Mouse (Mus musculus) kidney, adult 2 months (tissue): ENCODE results near the gene Scarf2. TPM values are rescaled to one million over a fixed set of nuclear protein-coding genes. Genes with fewer than 3 reads are reported as not detected.
A peak's percentile ranks its signal among the peaks of the same experiment; 100 is the strongest.

Experiments used
- DNase-seq: peaks from one replicate; pipeline ENCODE4 v3.0.0; 2021
- H3K27ac ChIP-seq: fragments of 200-500 bp; 2 replicates; pipeline ENCODE4 v1.5.1; 2012; ENCODE audit warnings: low read depth, low read length, control low read depth, inconsistent platforms; ENCODE audit not compliant: insufficient read depth
- H3K27me3 ChIP-seq: fragments of 200-500 bp; replicated peaks from 2 replicates; pipeline ENCODE4 v1.6.1; 2012; ENCODE audit warnings: mild to moderate bottlenecking, moderate library complexity, low read length, inconsistent platforms; ENCODE audit not compliant: control insufficient read depth, insufficient read depth
- H3K36me3 ChIP-seq: fragments of 200-500 bp; 2 replicates; pipeline ENCODE4 v1.6.1; 2012; ENCODE audit warnings: mild to moderate bottlenecking, moderate library complexity, low read length, inconsistent platforms; ENCODE audit not compliant: control insufficient read depth, insufficient read depth
- H3K4me1 ChIP-seq: fragments of 200-500 bp; 2 replicates; pipeline ENCODE4 v1.6.1; 2011; ENCODE audit warnings: low read length; ENCODE audit not compliant: control insufficient read depth, insufficient read depth
- H3K4me3 ChIP-seq: fragments of 200-500 bp; 2 replicates; pipeline ENCODE4 v1.5.1; 2011; ENCODE audit warnings: mild to moderate bottlenecking, low read depth, low read length, control low read depth; ENCODE audit not compliant: insufficient read depth
- CTCF ChIP-seq: fragments of 200-500 bp; conservative IDR thresholded peaks from 2 replicates; pipeline ENCODE4 v1.5.1; 2011; ENCODE audit warnings: low read depth, mild to moderate bottlenecking, control low read depth, low read length, moderate library complexity, mixed read lengths; ENCODE audit not compliant: insufficient read depth, insufficient read length
- POLR2A ChIP-seq: fragments of 200-500 bp; IDR thresholded peaks from one replicate; pipeline ENCODE4 v1.6.1; 2011; ENCODE audit warnings: low read depth, low read length, control low read depth
- WGBS: fragments of 180-500 bp; shearing (Covaris S2); methylation state at CpG from one replicate; pipeline ENCODE4 v1.1.7; 2018; 5-methylcytosine and 5-hydroxymethylcytosine counted together
- polyA plus RNA-seq: library from polyadenylated mRNA; depleted of rRNA; stranded (reverse); fragments of >200 nt; gene quantifications from 2 replicates; pipeline ENCODE4 v1.2.3, GENCODE M21; 2012; rRNA removed

The Scarf2 gene
- polyA plus RNA-seq, result 26.8 and 38.2 TPM in 2 replicates

DNA sequence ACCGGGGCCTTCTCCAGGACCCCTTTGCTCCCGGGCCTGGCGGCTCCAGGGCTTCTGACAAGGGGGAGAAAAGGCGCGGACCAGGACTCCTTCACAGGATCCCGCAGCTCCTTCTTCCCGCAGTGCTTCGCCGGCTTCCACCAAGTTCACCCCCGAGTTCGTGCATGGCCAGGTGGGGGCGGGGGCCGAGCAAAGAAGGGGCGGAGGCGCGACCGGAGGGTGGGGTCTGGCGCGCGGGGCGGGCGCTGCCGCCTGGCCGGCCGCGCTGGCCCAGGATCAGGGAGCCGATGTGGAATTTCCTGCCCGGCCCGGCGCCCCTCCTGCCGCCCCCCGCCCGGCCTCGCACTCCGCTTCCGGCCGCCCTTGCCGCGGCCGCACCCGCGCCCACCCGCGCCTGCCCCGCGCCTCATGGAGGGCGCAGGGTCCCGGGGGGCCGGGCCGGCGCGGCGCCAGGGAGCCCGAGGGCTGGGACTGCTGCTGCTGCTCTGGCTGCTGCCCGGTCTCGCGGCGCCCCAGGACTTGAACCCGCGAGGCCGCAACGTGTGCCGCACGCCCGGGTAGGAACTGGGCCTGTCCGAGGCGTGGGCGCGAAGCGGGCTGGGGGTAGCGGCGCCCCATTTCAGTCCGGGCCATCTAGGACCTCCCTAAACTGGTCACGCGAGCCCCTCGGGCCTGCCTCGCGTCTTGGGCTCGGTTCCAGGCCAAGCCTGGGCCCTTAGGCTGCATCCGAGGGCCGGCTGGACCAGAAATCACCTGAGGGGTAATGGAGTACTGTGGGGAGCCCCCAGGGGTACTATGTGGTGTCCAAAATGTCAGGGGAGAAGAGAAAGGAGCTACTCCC lies at the start of gene Scarf2:
Gene Scarf2 (plus strand): TSS at position 312 of the 841 bp plus-strand sequence.
- DNase-seq, result peak; percentile 65
- H3K36me3 ChIP-seq, result no peaks in the 10 kb centered on the region
- H3K4me1 ChIP-seq, result peaks cover 5% of the 10 kb centered on the region; the same call in 1 of the 2 replicates

DNA sequence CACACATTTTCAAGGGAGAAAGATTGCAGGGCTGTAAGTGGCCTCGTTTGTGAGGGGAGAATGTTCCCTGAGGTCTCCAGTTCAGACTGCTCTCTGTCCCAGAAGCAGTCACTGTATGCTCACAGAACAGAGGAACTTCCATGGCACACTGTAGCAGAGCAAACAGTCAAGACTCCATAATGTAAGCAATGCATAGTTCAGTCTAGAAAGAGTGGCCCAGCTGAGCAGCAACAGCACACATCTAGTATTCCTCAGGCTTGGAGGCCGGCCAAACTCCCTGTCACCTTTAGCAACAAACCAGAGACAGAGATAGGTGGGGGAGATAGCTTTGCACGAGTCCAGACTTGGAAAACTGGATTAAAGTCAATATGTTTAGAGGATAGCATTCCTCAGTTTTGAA lies 44.1 kb upstream of the Scarf2 start:
- TF ChIP-seq CTCF, result no peak
- no peak for TF ChIP-seq POLR2A
- H3K27me3 ChIP-seq, result no peaks in the 10 kb centered on the region
- H3K4me3 ChIP-seq, result no peak overlapping the region
- H3K4me1 ChIP-seq, result no peaks in the 10 kb centered on the region; the same call in 1 of the 2 replicates
- 45% methylated on average over 3 of the region's 3 CpGs for WGBS
- no peak overlapping the region for H3K27ac ChIP-seq
- H3K36me3 ChIP-seq, result no peaks in the 10 kb centered on the region
- DNase-seq, result peak; percentile 20

More for the DNA sequence above, at the start of gene Scarf2:
- WGBS, result 5% methylated on average over 80 of the region's 81 CpGs
- H3K27me3 ChIP-seq, result peaks cover 3% of the 10 kb centered on the region; the same call in 1 of the 2 replicates
- TF ChIP-seq POLR2A (no peak), CTCF (no peak)
- H3K27ac ChIP-seq, result peak within 1 kb of the TSS; percentile 71
- H3K4me3 ChIP-seq, result peak within 1 kb of the TSS; percentile 47

DNA sequence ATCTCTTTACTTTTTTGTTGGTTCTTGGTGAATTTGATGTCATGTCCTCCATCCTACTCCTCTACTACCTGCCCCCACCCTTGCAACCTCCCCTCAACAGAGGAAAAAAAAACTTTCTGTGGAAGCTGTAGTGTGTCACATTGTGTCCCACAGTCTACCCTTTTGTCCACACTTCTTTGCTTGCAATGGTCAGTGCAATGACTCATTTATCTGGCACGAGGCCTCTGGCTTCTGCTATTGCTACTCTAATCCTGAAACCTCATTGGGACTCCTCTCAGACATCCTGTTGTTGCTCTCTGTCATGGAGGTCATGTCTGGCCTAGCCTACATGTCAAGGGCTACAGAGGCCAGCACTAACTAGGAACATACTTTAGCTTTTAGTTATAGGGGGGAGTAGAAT lies 43.4 kb upstream of the Scarf2 start:
- H3K36me3 ChIP-seq, result no peaks in the 10 kb centered on the region
- H3K27me3 ChIP-seq, result no peaks in the 10 kb centered on the region
- no peak overlapping the region for H3K4me3 ChIP-seq
- no peak overlapping the region for H3K27ac ChIP-seq
- no peak for TF ChIP-seq POLR2A
- TF ChIP-seq CTCF, result no peak
- WGBS, result 37% methylated on average over 1 of the region's 1 CpGs
- peak; percentile 38 for DNase-seq
- H3K4me1 ChIP-seq, result no peaks in the 10 kb centered on the region; the same call in 1 of the 2 replicates

- 97% methylated on average over 1 of the region's 1 CpGs for WGBS
- TF ChIP-seq CTCF (no peak), POLR2A (no peak)
- H3K27ac ChIP-seq, result no peak overlapping the region
Observed at GRCm38 (mm10) chr16:17757756-17758155, 39.3 kb upstream of the Scarf2 start.

GRCm38 (mm10) chr16:17758902-17759301 lies 38.2 kb upstream of the Scarf2 start:
- H3K36me3 ChIP-seq, result no peaks in the 10 kb centered on the region
- H3K4me3 ChIP-seq, result peak overlapping the region; percentile 47
- WGBS, result 27% methylated on average over 9 of the region's 9 CpGs
- peak overlapping the region; percentile 81 for H3K27ac ChIP-seq
- no peaks in the 10 kb centered on the region for H3K27me3 ChIP-seq
- no peak for TF ChIP-seq POLR2A
- H3K4me1 ChIP-seq, result peaks cover 8% of the 10 kb centered on the region; the same call in 1 of the 2 replicates
- peak; percentile 77 for DNase-seq

More at GRCm38 (mm10) chr16:17757756-17758155, 39.3 kb upstream of the Scarf2 start:
- H3K36me3 ChIP-seq, result no peaks in the 10 kb centered on the region
- no peaks in the 10 kb centered on the region for H3K27me3 ChIP-seq
- peaks cover 8% of the 10 kb centered on the region; the same call in 1 of the 2 replicates for H3K4me1 ChIP-seq
- no peak for DNase-seq
- no peak overlapping the region for H3K4me3 ChIP-seq

GRCm38 (mm10) chr16:17759344-17759773 lies 37.7 kb upstream of the Scarf2 start, which contains the start of gene Klhl22:
TSS of gene Klhl22 (plus strand) at chr16:17759618.
- TF ChIP-seq POLR2A (peak; percentile 43), CTCF (no peak)
- Histone ChIP-seq H3K4me3 (peak within 1 kb of the TSS; percentile 47), H3K4me1 (peaks cover 8% of the 10 kb centered on the region; the same call in 1 of the 2 replicates), H3K36me3 (no peaks in the 10 kb centered on the region), H3K27me3 (no peaks in the 10 kb centered on the region), H3K27ac (peak within 1 kb of the TSS; percentile 81)
- DNase-seq, result peak; percentile 93
- WGBS, result 2% methylated on average over 28 of the region's 28 CpGs

DNA sequence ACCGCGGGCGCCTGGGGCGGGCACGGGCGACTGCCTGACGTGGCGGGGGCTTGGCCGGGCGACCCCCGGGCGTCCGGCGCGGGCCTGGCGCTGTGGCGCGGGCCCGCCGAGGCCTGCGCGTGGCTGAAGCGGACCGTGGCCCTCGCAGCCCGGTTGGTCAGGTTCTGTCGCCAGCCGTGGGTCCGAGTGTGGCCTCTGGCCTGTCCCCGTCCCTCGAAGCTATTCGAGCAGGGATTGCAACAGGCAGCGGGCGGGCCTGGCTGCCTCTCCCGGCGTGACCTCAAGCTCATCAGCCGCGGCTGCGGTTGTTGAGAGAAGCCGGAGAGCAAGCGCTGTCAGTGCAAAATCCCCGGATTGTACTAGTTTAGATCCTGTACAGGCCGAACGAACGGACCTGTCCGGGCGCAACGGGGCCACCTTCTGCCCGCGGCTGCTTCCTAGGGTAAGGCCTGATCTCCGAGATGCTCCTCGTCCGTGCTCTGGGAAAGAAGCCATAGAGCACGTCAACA lies 37.2 kb upstream of the Scarf2 start:
- 2% methylated on average over 54 of the region's 54 CpGs for WGBS
- Histone ChIP-seq H3K36me3 (no peaks in the 10 kb centered on the region), H3K27me3 (no peaks in the 10 kb centered on the region), H3K27ac (0 out of 2 replicates have a peak overlapping the region, but pooled peaks have one; percentile 11), H3K4me3 (peak overlapping the region; percentile 47), H3K4me1 (peaks cover 8% of the 10 kb centered on the region; the same call in 1 of the 2 replicates)
- peak; percentile 60 for DNase-seq
- TF ChIP-seq POLR2A, result no peak
